Mouse (Mus musculus): ENCODE measurements at regions not wholly inside any gene's neighbourhood (a gene's known extent, or its start where the extent isn't known, plus 50 kb on each side); places are given as distances from the start of the nearest gene placed in this dataset.

DNA sequence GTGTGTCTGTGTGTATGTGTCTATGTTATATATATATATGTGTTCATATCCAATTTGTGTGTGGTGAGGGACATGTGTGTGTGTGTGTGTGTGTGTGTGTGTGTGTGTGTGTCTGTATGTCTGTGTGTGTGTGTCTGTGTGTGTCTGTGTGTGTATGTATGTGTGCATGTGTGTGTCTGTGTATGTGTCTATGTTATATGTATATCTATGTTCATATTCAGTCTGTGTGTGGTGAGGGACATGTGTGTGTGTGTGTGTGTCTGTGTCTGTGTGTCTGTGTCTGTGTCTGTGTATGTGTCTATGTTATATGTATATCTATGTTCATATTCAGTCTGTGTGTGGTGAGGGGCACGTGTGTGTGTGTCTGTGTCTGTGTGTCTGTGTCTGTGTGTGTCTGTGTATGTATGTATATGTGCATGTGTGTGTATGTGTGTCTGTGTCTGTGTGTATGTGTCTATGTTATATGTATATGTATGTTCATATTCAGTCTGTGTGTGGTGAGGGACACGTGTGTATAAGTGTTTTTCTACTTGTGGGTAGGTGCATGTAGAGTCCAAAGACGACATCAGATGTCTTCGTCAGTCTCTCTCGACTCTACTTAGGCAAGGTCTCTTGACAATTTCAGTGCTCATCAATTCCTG, 370.5 kb upstream of the Slc7a11 start:
- no peaks in the 10 kb centered on the region for H3K9me3 ChIP-seq (ENCODE audit: control insufficient read depth, low read length)
- H3K36me3 ChIP-seq (ENCODE audit: control insufficient read depth, insufficient read depth, low read length) = no peaks in the 10 kb centered on the region
- no peak overlapping the region for H3K9ac ChIP-seq (ENCODE audit: low read length)
- H3K4me1 ChIP-seq (ENCODE audit: control insufficient read depth, insufficient read depth, low read length) = no peaks in the 10 kb centered on the region
- no peaks in the 10 kb centered on the region for H3K27me3 ChIP-seq (ENCODE audit: control insufficient read depth, insufficient read depth, low read length)
- H3K27ac ChIP-seq (ENCODE audit: low read depth, low read length) = no peak overlapping the region
- no peak overlapping the region for H3K4me2 ChIP-seq (ENCODE audit: low read depth)
- DNase-seq (ENCODE audit: low spot score) = no peak
- no peak overlapping the region for H3K4me3 ChIP-seq (ENCODE audit: low read depth, low read length)
- WGBS = 85% methylated on average over 5 of the region's 5 CpGs
- ATAC-seq (ENCODE audit: insufficient read depth, low FRiP score, low TSS enrichment) = no peak

DNA sequence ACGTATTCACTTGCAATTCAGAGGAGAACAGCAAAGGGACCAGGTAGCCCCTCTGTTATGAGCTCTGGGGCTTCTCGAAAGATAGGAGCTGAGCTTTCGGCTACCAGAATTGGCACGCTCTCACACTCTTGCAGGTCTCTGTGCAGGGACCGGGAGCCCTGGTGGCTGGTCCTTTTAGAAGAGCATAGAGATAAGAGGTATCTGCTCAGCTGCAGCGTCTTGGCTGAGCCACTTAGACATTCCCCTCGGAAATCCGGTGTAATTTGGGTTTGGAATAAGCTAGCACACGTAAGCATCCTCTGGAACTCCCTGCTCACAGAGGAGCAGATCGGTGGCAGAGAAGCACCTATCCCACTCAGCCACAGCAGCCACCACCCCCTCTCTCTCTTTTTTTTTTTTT, 372.3 kb upstream of the Slc7a11 start:
- Histone ChIP-seq H3K4me3 (ENCODE audit: low read depth, low read length) (no peak overlapping the region), H3K4me2 (ENCODE audit: low read depth) (no peak overlapping the region), H3K36me3 (ENCODE audit: control insufficient read depth, insufficient read depth, low read length) (no peaks in the 10 kb centered on the region), H3K27ac (ENCODE audit: low read depth, low read length) (no peak overlapping the region), H3K9ac (ENCODE audit: low read length) (no peak overlapping the region; the same call in 1 of the 2 replicates), H3K9me3 (ENCODE audit: control insufficient read depth, low read length) (no peaks in the 10 kb centered on the region), H3K27me3 (ENCODE audit: control insufficient read depth, insufficient read depth, low read length) (no peaks in the 10 kb centered on the region), H3K4me1 (ENCODE audit: control insufficient read depth, insufficient read depth, low read length) (no peaks in the 10 kb centered on the region)
- DNase-seq (ENCODE audit: low spot score) (no peak), ATAC-seq (ENCODE audit: insufficient read depth, low FRiP score, low TSS enrichment) (no peak)
- 89% methylated on average over 10 of the region's 10 CpGs for WGBS

DNA sequence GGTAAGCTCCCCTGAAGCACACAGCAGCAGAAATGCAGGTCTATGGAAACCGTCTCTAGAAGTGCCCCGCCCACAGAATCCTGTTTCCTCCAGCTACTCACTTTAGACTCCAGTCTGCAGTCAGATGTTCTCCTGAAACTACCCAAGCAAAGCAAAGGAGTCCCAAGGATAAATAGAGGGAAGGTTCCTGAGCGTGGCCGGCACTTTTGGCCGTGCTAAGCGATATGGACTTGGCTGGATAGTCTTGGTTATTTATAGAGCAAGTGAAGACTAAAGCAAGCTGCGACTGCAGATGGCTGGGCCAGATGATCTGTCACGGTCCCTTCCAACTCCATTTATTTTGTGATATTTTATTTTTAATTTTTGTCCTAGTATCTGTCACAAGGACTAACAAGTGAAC, 373.1 kb upstream of the Slc7a11 start:
- 80% methylated on average over 8 of the region's 8 CpGs for WGBS
- Histone ChIP-seq H3K27me3 (ENCODE audit: control insufficient read depth, insufficient read depth, low read length) (no peaks in the 10 kb centered on the region), H3K36me3 (ENCODE audit: control insufficient read depth, insufficient read depth, low read length) (no peaks in the 10 kb centered on the region), H3K9me3 (ENCODE audit: control insufficient read depth, low read length) (no peaks in the 10 kb centered on the region), H3K9ac (ENCODE audit: low read length) (no peak overlapping the region), H3K27ac (ENCODE audit: low read depth, low read length) (no peak overlapping the region), H3K4me3 (ENCODE audit: low read depth, low read length) (no peak overlapping the region), H3K4me1 (ENCODE audit: control insufficient read depth, insufficient read depth, low read length) (no peaks in the 10 kb centered on the region), H3K4me2 (ENCODE audit: low read depth) (no peak overlapping the region)
- ATAC-seq (ENCODE audit: insufficient read depth, low FRiP score, low TSS enrichment) (no peak), DNase-seq (ENCODE audit: low spot score) (no peak)

DNA sequence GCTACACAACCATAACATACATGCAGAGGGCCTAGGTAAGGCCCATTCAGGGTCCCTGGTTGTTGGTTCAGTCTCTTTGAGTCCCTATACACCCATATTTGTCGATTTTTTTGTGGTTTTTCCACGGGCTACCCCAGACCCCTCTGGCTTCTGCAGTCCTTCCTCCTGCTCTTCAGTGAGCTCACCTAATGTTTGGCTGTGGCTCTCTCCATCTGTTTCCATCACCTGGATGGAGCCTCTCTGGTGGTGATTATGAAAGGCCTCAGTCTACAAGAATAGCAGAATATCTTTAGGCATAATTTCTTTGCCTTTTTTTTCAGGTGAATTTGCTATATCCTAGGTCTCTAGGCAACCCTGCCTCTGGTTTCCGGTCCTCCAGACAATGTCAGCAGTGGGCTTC, 373.9 kb upstream of the Slc7a11 start:
- H3K9ac ChIP-seq (ENCODE audit: low read length) = no peak overlapping the region
- H3K27ac ChIP-seq (ENCODE audit: low read depth, low read length) = no peak overlapping the region
- no peak for DNase-seq (ENCODE audit: low spot score)
- 86% methylated on average over 3 of the region's 3 CpGs for WGBS
- H3K4me2 ChIP-seq (ENCODE audit: low read depth) = no peak overlapping the region
- H3K36me3 ChIP-seq (ENCODE audit: control insufficient read depth, insufficient read depth, low read length) = no peaks in the 10 kb centered on the region
- no peak for ATAC-seq (ENCODE audit: insufficient read depth, low FRiP score, low TSS enrichment)
- H3K9me3 ChIP-seq (ENCODE audit: control insufficient read depth, low read length) = no peaks in the 10 kb centered on the region
- no peaks in the 10 kb centered on the region for H3K27me3 ChIP-seq (ENCODE audit: control insufficient read depth, insufficient read depth, low read length)
- no peak overlapping the region for H3K4me3 ChIP-seq (ENCODE audit: low read depth, low read length)
- no peaks in the 10 kb centered on the region for H3K4me1 ChIP-seq (ENCODE audit: control insufficient read depth, insufficient read depth, low read length)

GRCm38 (mm10) chr3:50820776-50821175, 377.4 kb upstream of the Slc7a11 start:
- DNase-seq (ENCODE audit: low spot score) (no peak), ATAC-seq (ENCODE audit: insufficient read depth, low FRiP score, low TSS enrichment) (no peak)
- Histone ChIP-seq H3K36me3 (ENCODE audit: control insufficient read depth, insufficient read depth, low read length) (no peaks in the 10 kb centered on the region), H3K4me2 (ENCODE audit: low read depth) (no peak overlapping the region), H3K9ac (ENCODE audit: low read length) (no peak overlapping the region), H3K27ac (ENCODE audit: low read depth, low read length) (no peak overlapping the region), H3K9me3 (ENCODE audit: control insufficient read depth, low read length) (no peaks in the 10 kb centered on the region), H3K27me3 (ENCODE audit: control insufficient read depth, insufficient read depth, low read length) (no peaks in the 10 kb centered on the region), H3K4me3 (ENCODE audit: low read depth, low read length) (no peak overlapping the region), H3K4me1 (ENCODE audit: control insufficient read depth, insufficient read depth, low read length) (no peaks in the 10 kb centered on the region)
- WGBS = 89% methylated on average over 1 of the region's 1 CpGs

DNA sequence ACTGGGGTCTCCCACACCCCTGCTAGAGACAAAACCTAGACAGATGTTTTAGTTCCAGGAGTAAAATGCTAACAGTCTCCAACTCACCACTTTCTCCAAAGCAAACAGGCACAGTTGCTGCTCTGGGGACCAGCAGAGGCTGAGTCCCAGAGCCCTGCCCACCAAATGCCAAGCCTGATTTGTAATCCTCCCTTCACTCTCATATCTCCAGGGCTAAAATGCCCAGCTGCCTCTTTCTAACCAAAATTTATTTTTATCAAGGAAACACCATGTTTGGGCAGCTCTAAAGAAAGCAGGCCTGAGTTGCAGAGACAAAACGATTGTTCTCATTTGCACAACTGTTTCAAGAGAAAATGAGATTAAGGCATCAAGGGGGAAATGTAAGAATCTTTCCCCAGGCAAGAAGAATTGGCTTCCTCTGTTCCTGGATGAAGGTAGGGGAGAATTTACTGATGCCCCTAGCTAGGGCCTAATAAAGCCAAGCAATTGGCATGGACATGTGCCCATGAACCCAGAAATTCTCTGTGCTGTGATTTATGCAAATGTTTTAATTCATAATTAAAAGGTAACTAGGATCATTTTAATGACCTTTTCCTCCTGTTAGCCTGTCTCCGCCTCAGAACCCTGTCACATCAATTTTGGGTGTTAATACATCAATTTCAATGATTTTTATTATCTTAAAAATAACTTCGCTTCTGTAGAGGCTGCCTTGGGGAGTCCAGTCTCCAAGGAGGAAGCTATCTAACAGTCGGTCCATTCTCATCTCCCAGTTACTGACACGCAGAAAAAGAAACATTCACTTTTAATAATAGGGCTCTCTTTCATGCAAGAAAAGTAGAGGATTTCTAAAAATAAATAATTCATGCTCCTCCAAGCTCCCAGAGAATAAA, 382.4 kb upstream of the Slc7a11 start:
- ATAC-seq (ENCODE audit: insufficient read depth, low FRiP score, low TSS enrichment) (no peak), DNase-seq (ENCODE audit: low spot score) (no peak)
- no peaks in the 10 kb centered on the region for H3K4me1 ChIP-seq (ENCODE audit: control insufficient read depth, insufficient read depth, low read length)
- H3K36me3 ChIP-seq (ENCODE audit: control insufficient read depth, insufficient read depth, low read length) = no peaks in the 10 kb centered on the region
- no peak overlapping the region for H3K9ac ChIP-seq (ENCODE audit: low read length)
- H3K4me2 ChIP-seq (ENCODE audit: low read depth) = no peak overlapping the region
- no peaks in the 10 kb centered on the region for H3K27me3 ChIP-seq (ENCODE audit: control insufficient read depth, insufficient read depth, low read length)
- no peaks in the 10 kb centered on the region for H3K9me3 ChIP-seq (ENCODE audit: control insufficient read depth, low read length)
- H3K27ac ChIP-seq (ENCODE audit: low read depth, low read length) = no peak overlapping the region
- 88% methylated on average over 5 of the region's 5 CpGs for WGBS
- no peak overlapping the region for H3K4me3 ChIP-seq (ENCODE audit: low read depth, low read length)

DNA sequence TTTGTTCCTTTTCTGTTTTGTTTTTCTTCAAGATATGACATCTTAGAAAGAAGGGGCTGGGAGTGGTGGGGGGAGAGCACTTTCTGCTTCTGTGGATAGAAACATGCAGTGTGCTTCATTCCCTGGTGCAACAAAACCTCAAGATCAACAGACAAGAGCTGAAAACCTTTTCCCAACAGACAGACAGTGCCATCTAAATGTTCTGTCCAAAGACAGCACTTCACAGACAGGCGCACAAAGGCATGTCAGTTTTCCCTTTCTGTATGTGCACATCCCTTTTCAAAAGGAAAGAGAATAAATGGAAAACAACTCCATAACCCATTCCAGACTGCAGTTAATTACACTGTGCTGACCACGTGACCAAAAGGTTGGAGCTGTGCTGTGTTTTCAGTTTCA, 383.0 kb upstream of the Slc7a11 start:
- Histone ChIP-seq H3K9me3 (ENCODE audit: control insufficient read depth, low read length) (no peaks in the 10 kb centered on the region), H3K9ac (ENCODE audit: low read length) (no peak overlapping the region), H3K4me2 (ENCODE audit: low read depth) (no peak overlapping the region), H3K4me3 (ENCODE audit: low read depth, low read length) (no peak overlapping the region), H3K27me3 (ENCODE audit: control insufficient read depth, insufficient read depth, low read length) (no peaks in the 10 kb centered on the region), H3K27ac (ENCODE audit: low read depth, low read length) (no peak overlapping the region), H3K4me1 (ENCODE audit: control insufficient read depth, insufficient read depth, low read length) (no peaks in the 10 kb centered on the region), H3K36me3 (ENCODE audit: control insufficient read depth, insufficient read depth, low read length) (no peaks in the 10 kb centered on the region)
- ATAC-seq (ENCODE audit: insufficient read depth, low FRiP score, low TSS enrichment) (no peak), DNase-seq (ENCODE audit: low spot score) (no peak)
- 72% methylated on average over 2 of the region's 2 CpGs for WGBS

DNA sequence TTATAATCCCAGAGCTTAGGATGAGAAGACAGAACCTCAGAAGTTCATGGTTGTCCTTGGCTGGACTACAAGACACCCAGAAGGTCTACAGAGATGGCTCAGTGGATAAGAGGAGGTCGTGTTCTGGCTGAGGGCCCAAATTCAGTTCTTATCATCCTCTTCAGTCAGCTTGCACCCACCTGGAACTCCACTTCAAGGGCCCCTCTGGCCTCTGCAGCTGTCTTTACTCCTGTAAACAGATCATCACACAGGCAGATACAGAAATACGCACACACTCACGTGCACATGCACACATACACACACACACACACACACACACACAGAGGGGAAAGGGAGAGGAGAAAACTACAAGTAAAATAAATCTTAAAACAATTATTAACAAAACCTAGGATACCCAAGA, 385.8 kb upstream of the Slc7a11 start:
- no peak overlapping the region for H3K27ac ChIP-seq (ENCODE audit: low read depth, low read length)
- H3K9ac ChIP-seq (ENCODE audit: low read length) = no peak overlapping the region
- ATAC-seq (ENCODE audit: insufficient read depth, low FRiP score, low TSS enrichment) (no peak), DNase-seq (ENCODE audit: low spot score) (no peak)
- no peaks in the 10 kb centered on the region for H3K36me3 ChIP-seq (ENCODE audit: control insufficient read depth, insufficient read depth, low read length)
- no peaks in the 10 kb centered on the region for H3K9me3 ChIP-seq (ENCODE audit: control insufficient read depth, low read length)
- WGBS = 80% methylated on average over 3 of the region's 3 CpGs
- H3K4me3 ChIP-seq (ENCODE audit: low read depth, low read length) = no peak overlapping the region
- no peaks in the 10 kb centered on the region for H3K27me3 ChIP-seq (ENCODE audit: control insufficient read depth, insufficient read depth, low read length)
- H3K4me1 ChIP-seq (ENCODE audit: control insufficient read depth, insufficient read depth, low read length) = no peaks in the 10 kb centered on the region
- H3K4me2 ChIP-seq (ENCODE audit: low read depth) = no peak overlapping the region

DNA sequence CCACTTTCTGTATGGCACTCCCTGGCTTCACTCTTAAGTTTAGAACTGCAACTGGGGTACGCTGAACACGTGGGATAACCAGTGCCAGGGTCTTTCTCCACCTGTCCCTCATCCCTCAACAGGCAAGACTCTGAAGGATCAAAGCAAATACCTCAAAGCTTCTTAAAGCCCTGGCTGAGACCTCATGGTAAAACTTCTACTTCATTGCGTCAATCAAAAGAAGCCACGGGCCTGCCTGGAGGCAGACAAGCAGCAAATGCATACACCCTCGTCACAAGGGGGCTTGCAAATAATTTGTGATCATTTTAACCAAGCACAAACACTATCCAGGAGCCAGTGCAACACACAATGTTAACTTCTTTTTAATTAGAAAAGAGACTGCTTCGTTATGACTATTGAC, 387.0 kb upstream of the Slc7a11 start:
- H3K4me1 ChIP-seq (ENCODE audit: control insufficient read depth, insufficient read depth, low read length) = no peaks in the 10 kb centered on the region
- 84% methylated on average over 6 of the region's 6 CpGs for WGBS
- no peak for DNase-seq (ENCODE audit: low spot score)

More for the DNA sequence above, 387.0 kb upstream of the Slc7a11 start:
- no peaks in the 10 kb centered on the region for H3K9me3 ChIP-seq (ENCODE audit: control insufficient read depth, low read length)
- H3K4me3 ChIP-seq (ENCODE audit: low read depth, low read length) = no peak overlapping the region
- no peaks in the 10 kb centered on the region for H3K27me3 ChIP-seq (ENCODE audit: control insufficient read depth, insufficient read depth, low read length)
- no peak overlapping the region for H3K27ac ChIP-seq (ENCODE audit: low read depth, low read length)
- H3K4me2 ChIP-seq (ENCODE audit: low read depth) = no peak overlapping the region
- ATAC-seq (ENCODE audit: insufficient read depth, low FRiP score, low TSS enrichment) = no peak
- no peak overlapping the region for H3K9ac ChIP-seq (ENCODE audit: low read length)
- no peaks in the 10 kb centered on the region for H3K36me3 ChIP-seq (ENCODE audit: control insufficient read depth, insufficient read depth, low read length)
